Mouse (Mus musculus) kidney, embryonic 14.5 days (tissue): ENCODE results near the gene Cttnbp2. TPM values are rescaled to one million over a fixed set of nuclear protein-coding genes. Genes with fewer than 3 reads are reported as not detected.

Experiments used
- ATAC-seq: fragments of 200-750 bp; cut with Nextera tagmentation; 2 replicates; pipeline ENCODE4 v1.8.0; 2017; ENCODE audit warnings: moderate number of reproducible peaks, mild to moderate bottlenecking, moderate TSS enrichment, moderate library complexity; ENCODE audit not compliant: low FRiP score, low TSS enrichment
- H3K27ac ChIP-seq: fragments of 300-500 bp; sonication (generic); 2 replicates; pipeline ENCODE4 v1.5.1; 2014; ENCODE audit warnings: low read depth, mild to moderate bottlenecking, low read length, moderate library complexity, mixed read lengths
- H3K27me3 ChIP-seq: fragments of 300-500 bp; sonication (generic); 2 replicates; pipeline ENCODE4 v1.6.1; 2014; ENCODE audit warnings: mild to moderate bottlenecking, low read length; ENCODE audit not compliant: control insufficient read depth, insufficient read depth
- H3K36me3 ChIP-seq: fragments of 300-500 bp; sonication (generic); 2 replicates; pipeline ENCODE4 v1.6.1; 2014; ENCODE audit warnings: low read length, mixed read lengths; ENCODE audit not compliant: control insufficient read depth, insufficient read depth
- H3K4me1 ChIP-seq: fragments of 300-500 bp; sonication (generic); 2 replicates; pipeline ENCODE4 v1.6.1; 2014; ENCODE audit warnings: low read length, mixed read lengths; ENCODE audit not compliant: control insufficient read depth, insufficient read depth
- H3K4me2 ChIP-seq: fragments of 300-500 bp; sonication (generic); replicated peaks from 2 replicates; pipeline ENCODE4 v1.6.1; 2014; ENCODE audit warnings: low read depth, mild to moderate bottlenecking, low read length
- H3K4me3 ChIP-seq: fragments of 300-500 bp; sonication (generic); 2 replicates; pipeline ENCODE4 v1.5.1; 2014; ENCODE audit warnings: mild to moderate bottlenecking, low read length
- H3K9ac ChIP-seq: fragments of 300-500 bp; sonication (generic); 2 replicates; pipeline ENCODE4 v1.6.1; 2014; ENCODE audit warnings: low read depth, mild to moderate bottlenecking, low read length, moderate library complexity
- H3K9me3 ChIP-seq: fragments of 300-500 bp; sonication (generic); 2 replicates; pipeline ENCODE4 v1.6.1; 2016; ENCODE audit warnings: low read length; ENCODE audit not compliant: control insufficient read depth
- WGBS: fragments of 180-500 bp; shearing (Covaris S2); extraction: QIAGEN DNeasy Blood & Tissue Kit; methylation state at CpG from one replicate; pipeline ENCODE4 v1.1.7; 2014; 5-methylcytosine and 5-hydroxymethylcytosine counted together
- polyA plus RNA-seq: library from polyadenylated mRNA; unstranded; fragments of >200 nt; fragmentation: Nextera tagmentation; extraction: Ambion mirVana; gene quantifications from 2 replicates; pipeline ENCODE4 v1.2.1, GENCODE M21; 2014

Gene Cttnbp2
- 13.5 and 25.9 TPM in 2 replicates for polyA plus RNA-seq

GRCm38 (mm10) chr6:18514480-18515352 lies at the start of gene Cttnbp2:
Gene Cttnbp2 (minus strand): TSS chr6:18514843.
- peak within 1 kb of the TSS; percentile 94 for H3K4me2 ChIP-seq
- H3K9ac ChIP-seq = peak within 1 kb of the TSS; percentile 78
- H3K27me3 ChIP-seq = no peaks in the 10 kb centered on the region; the same call in 1 of the 2 replicates
- no peaks in the 10 kb centered on the region for H3K36me3 ChIP-seq
- peak; percentile 94 for ATAC-seq
- no peaks in the 10 kb centered on the region; the same call in 1 of the 2 replicates for H3K9me3 ChIP-seq
- no peak within 1 kb of the TSS for H3K27ac ChIP-seq
- H3K4me3 ChIP-seq = peak within 1 kb of the TSS; percentile 78
- H3K4me1 ChIP-seq = peaks cover 4% of the 10 kb centered on the region; the same call in 1 of the 2 replicates
- WGBS = 2% methylated on average over 53 of the region's 70 CpGs

- Histone ChIP-seq H3K27me3 (no peaks in the 10 kb centered on the region), H3K9me3 (no peaks in the 10 kb centered on the region), H3K4me1 (no peaks in the 10 kb centered on the region), H3K9ac (no peak overlapping the region), H3K27ac (no peak overlapping the region), H3K36me3 (no peaks in the 10 kb centered on the region), H3K4me3 (no peak overlapping the region), H3K4me2 (no peak overlapping the region)
- ATAC-seq = no peak
- WGBS = 93% methylated on average over 1 of the region's 1 CpGs
Observed at GRCm38 (mm10) chr6:18559019-18559418, 44.4 kb upstream of the Cttnbp2 start.

DNA sequence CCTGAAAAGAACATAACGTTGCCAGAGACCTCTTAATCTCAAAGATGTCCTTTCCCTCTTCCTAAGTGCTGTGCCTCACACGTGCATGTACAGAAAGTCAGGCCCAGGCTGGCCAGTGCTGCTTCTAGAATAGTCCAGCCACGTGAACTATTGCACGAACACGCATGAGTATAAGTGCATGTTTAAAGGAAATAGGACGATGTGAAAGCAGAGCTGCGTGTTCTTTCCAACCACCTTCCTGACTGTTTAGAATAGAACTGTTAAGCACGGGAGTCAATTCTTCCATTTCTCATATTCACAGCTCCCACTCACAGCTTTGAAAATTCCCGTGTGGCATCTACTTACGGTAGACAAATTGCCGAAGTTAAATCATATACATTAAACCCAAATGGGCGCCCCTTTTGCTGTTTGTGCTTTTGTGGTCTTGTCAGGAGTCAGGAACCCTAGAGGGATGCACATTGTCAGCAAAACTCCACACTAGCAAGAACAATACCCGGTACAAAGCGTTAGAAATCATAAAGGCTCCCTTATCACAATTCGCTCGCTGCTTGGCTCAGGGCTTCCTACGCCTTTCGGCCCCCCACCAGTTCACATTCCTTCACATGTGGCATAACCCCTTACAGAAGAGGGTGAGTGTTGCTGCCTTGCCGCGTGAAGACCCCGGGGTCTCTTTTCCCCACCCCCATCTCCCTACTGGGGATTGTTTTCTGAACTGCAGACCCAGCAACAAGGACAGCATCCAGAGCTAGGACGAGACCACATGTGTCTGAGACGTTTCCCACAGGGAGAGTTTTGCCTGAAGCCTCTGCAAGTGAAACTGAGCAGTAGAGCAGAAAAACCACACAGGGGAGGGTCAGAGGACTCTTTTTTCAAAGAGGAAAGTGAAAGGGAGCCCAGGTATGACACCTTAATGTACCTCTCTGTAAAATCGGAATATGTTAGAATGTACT lies 33.1 kb upstream of the Cttnbp2 start:
- Histone ChIP-seq H3K36me3 (no peaks in the 10 kb centered on the region), H3K4me1 (no peaks in the 10 kb centered on the region), H3K4me3 (no peak overlapping the region), H3K9ac (no peak overlapping the region), H3K27ac (no peak overlapping the region), H3K9me3 (no peaks in the 10 kb centered on the region), H3K4me2 (no peak overlapping the region), H3K27me3 (no peaks in the 10 kb centered on the region)
- WGBS = 68% methylated on average over 24 of the region's 24 CpGs
- no peak for ATAC-seq

DNA sequence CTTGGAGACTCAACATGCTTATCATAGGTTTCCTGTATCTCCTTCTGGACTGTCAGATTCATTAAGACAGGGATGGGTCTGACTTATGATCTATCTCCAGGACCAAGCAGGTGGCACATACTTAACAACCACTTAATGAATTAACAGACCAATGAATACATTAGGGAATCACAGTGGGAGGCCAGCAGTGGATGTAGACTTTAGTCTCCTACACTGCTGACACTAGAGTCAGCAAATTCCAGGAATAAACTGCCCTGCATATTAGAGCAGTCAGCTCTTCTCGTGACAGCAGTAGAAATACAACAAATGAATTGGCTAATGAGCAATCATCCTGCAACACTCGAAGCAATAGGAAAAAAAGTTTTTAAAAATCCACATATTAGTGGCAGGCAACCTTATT lies 29.2 kb upstream of the Cttnbp2 start:
- no peak for ATAC-seq
- Histone ChIP-seq H3K9me3 (no peaks in the 10 kb centered on the region), H3K4me3 (no peak overlapping the region)

DNA sequence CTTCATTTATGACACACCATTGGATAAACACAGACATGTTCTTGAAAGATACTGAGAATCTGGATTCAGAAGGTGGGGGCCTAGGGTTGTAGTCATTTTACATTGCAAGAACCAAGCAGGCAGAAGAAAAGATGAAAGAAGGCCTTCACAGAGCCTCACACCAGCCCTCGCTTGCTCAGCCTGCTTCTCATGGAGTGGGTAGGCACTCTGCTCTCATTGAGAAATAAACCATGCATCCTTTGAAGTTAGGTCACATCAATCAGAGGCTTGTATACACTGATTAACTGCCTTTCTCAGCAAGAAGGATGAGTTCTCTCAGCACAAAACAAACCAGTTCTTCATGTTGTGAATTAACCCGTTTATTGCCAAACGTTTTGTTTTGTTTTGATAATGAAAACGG lies 25.8 kb upstream of the Cttnbp2 start:
- Histone ChIP-seq H3K9me3 (no peaks in the 10 kb centered on the region), H3K27ac (no peak overlapping the region), H3K4me2 (no peak overlapping the region), H3K4me3 (no peak overlapping the region), H3K4me1 (no peaks in the 10 kb centered on the region), H3K27me3 (no peaks in the 10 kb centered on the region), H3K36me3 (no peaks in the 10 kb centered on the region), H3K9ac (no peak overlapping the region)
- 60% methylated on average over 4 of the region's 4 CpGs for WGBS
- ATAC-seq = no peak

More for the DNA sequence above, 29.2 kb upstream of the Cttnbp2 start:
- H3K4me2 ChIP-seq = no peak overlapping the region
- no peak overlapping the region for H3K9ac ChIP-seq
- no peaks in the 10 kb centered on the region for H3K27me3 ChIP-seq
- no peak overlapping the region for H3K27ac ChIP-seq
- H3K36me3 ChIP-seq = no peaks in the 10 kb centered on the region
- no peaks in the 10 kb centered on the region for H3K4me1 ChIP-seq
- 74% methylated on average over 2 of the region's 2 CpGs for WGBS

DNA sequence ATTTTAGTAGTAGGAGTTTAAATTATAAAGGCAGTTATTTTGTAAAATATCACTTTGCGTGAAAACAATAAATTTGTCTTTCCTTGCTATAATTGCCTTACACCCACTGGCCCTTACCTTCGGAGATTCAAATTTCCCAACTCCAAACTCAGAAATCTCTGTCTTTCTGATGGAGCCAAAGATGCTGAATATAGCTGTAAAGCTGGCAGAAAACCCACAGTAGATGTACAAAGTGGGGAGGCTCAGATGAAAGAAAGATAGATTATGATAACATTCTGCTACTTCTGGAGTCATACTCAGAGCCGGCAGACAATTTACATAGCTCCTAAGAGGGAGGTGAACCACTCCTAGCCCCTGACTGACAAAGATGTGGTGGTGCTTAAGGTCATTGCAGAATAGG lies 15.8 kb upstream of the Cttnbp2 start:
- Histone ChIP-seq H3K4me1 (no peaks in the 10 kb centered on the region), H3K27ac (no peak overlapping the region), H3K9me3 (no peaks in the 10 kb centered on the region), H3K9ac (no peak overlapping the region), H3K27me3 (no peaks in the 10 kb centered on the region), H3K4me3 (no peak overlapping the region), H3K36me3 (no peaks in the 10 kb centered on the region), H3K4me2 (no peak overlapping the region)
- 86% methylated on average over 3 of the region's 3 CpGs for WGBS
- no peak for ATAC-seq

GRCm38 (mm10) chr6:18517626-18518025 lies 3.0 kb upstream of the Cttnbp2 start:
- Histone ChIP-seq H3K4me3 (no peak overlapping the region), H3K4me2 (no peak overlapping the region), H3K9me3 (no peaks in the 10 kb centered on the region; the same call in 1 of the 2 replicates), H3K9ac (no peak overlapping the region), H3K4me1 (peaks cover 4% of the 10 kb centered on the region; the same call in 1 of the 2 replicates), H3K27ac (no peak overlapping the region), H3K27me3 (no peaks in the 10 kb centered on the region; the same call in 1 of the 2 replicates), H3K36me3 (no peaks in the 10 kb centered on the region)
- 87% methylated on average over 2 of the region's 2 CpGs for WGBS
- ATAC-seq = no peak

DNA sequence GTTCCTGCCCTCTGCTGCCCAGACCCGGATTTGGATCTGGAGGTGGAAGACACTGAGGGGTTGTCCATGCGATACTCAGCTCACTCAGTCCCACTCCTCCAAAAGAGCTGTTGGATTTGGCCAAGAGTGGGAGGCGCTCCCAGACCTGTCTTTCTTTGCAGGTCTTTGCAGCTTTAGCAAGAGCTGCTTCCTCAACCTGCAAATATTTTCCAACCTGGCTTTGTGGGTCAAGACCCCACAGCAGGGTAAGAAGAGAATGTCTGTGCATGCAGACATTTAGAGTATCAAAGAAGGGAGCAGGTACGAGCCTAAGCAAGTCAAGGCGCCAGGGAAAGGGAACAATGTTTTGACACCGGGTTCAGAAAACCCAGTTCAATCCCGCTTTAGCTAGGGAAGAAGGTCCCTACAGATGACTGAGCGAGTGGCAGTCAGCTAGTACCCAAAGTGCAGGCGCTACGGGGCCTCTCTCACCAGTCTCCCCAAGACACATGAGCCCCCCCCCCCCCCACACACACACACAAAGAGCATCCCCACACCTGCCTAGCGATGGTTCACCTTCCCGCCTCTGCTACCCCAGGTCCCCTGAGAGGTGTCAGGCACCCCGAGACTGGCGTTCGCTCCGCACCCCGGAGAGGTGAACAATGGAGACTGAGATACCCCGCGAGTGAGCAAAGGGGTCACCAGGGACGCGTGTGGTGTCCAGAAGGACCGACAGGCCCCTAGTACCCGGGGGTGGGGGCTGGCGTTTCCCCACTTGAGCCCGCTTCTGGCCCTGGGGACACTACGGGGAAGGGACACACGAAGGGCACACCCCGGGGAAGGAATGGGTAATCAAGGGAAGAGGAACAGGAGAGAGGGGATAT lies 801 bp downstream of the Cttnbp2 start:
- Histone ChIP-seq H3K36me3 (no peaks in the 10 kb centered on the region), H3K9me3 (no peaks in the 10 kb centered on the region), H3K4me3 (peak overlapping the region; percentile 78), H3K4me1 (peaks cover 4% of the 10 kb centered on the region; the same call in 1 of the 2 replicates), H3K4me2 (peak overlapping the region; percentile 94), H3K27me3 (no peaks in the 10 kb centered on the region; the same call in 1 of the 2 replicates), H3K9ac (peak overlapping the region; percentile 78), H3K27ac (no peak overlapping the region)
- WGBS = 2% methylated on average over 28 of the region's 28 CpGs
- peak; percentile 58 for ATAC-seq
